Mouse (Mus musculus) forebrain, embryonic 14.5 days (tissue): Measurements from ENCODE around the gene Sema3b. TPM values are rescaled to one million over a fixed set of nuclear protein-coding genes. Genes with fewer than 3 reads are reported as not detected.

ENCODE experiments used
- ATAC-seq: fragments of 200-750 bp; cut with Nextera tagmentation; 2 replicates; pipeline ENCODE4 v1.8.0; 2017; ENCODE audit warnings: mild to moderate bottlenecking, moderate library complexity
- DNase-seq: peaks from one replicate; pipeline ENCODE4 v3.0.0-alpha.2; 2015; ENCODE audit warnings: low spot score
- H3K27ac ChIP-seq: fragments of 300-500 bp; sonication (generic); 2 replicates; pipeline ENCODE4 v1.5.1; 2014; ENCODE audit warnings: low read depth, mild to moderate bottlenecking, control low read depth, low read length, moderate library complexity
- H3K27me3 ChIP-seq: fragments of 300-500 bp; sonication (generic); replicated peaks from 2 replicates; pipeline ENCODE4 v1.6.1; 2014; ENCODE audit warnings: low read length, control low read depth, mixed read lengths; ENCODE audit not compliant: control insufficient read depth, insufficient read depth
- H3K36me3 ChIP-seq: fragments of 300-500 bp; sonication (generic); 2 replicates; pipeline ENCODE4 v1.6.1; 2014; ENCODE audit warnings: low read length, control low read depth; ENCODE audit not compliant: control insufficient read depth, insufficient read depth
- H3K4me1 ChIP-seq: fragments of 300-500 bp; sonication (generic); 2 replicates; pipeline ENCODE4 v1.6.1; 2014; ENCODE audit warnings: antibody characterized with exemption, low read length, control low read depth; ENCODE audit not compliant: control insufficient read depth, insufficient read depth
- H3K4me2 ChIP-seq: fragments of 300-500 bp; sonication (generic); 2 replicates; pipeline ENCODE4 v1.6.1; 2014; ENCODE audit warnings: mild to moderate bottlenecking, control low read depth, low read length
- H3K4me3 ChIP-seq: fragments of 300-500 bp; sonication (generic); 2 replicates; pipeline ENCODE4 v1.5.1; 2014; ENCODE audit warnings: low read depth, low read length, control low read depth
- H3K9ac ChIP-seq: fragments of 300-500 bp; sonication (generic); 2 replicates; pipeline ENCODE4 v1.6.1; 2014; ENCODE audit warnings: mild to moderate bottlenecking, low read length, control low read depth, moderate library complexity
- H3K9me3 ChIP-seq: fragments of 300-500 bp; sonication (generic); replicated peaks from 2 replicates; pipeline ENCODE4 v1.6.1; 2016; ENCODE audit warnings: low read length, control low read depth, mixed read lengths; ENCODE audit not compliant: control insufficient read depth
- WGBS: fragments of 180-500 bp; shearing (Covaris S2); extraction: QIAGEN DNeasy Blood & Tissue Kit; methylation state at CpG from one replicate; pipeline ENCODE4 v1.1.7; 2014; 5-methylcytosine and 5-hydroxymethylcytosine counted together
- polyA plus RNA-seq: library from polyadenylated mRNA; unstranded; fragments of >200 nt; fragmentation: Nextera tagmentation; extraction: Ambion mirVana; gene quantifications from 2 replicates; pipeline ENCODE4 v1.2.1, GENCODE M21; 2014

The Sema3b gene
- polyA plus RNA-seq, 1 experiment from 2014 or later = 0.85 TPM

DNA sequence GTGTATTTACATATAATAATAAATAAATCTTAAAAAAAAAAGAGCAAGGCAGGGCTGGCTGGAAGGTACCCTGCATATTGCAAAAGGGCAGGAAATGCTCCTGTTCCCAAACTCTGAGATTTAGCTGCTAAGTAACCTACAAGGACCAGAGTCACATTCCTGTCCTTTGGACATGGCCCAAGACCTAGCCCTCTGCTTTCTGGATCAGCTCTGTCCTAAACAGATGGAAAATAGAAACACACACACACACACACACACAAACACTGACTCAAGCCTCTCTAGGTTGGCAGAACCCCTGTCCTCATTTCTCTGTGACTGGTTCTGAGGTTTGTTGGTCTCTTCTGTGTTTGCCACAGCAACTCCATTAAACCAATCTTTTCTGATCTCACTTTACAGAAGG is 11.9 kb upstream of the Sema3b start:
- Histone ChIP-seq H3K27me3 (no peaks in the 10 kb centered on the region), H3K4me1 (peaks cover 4% of the 10 kb centered on the region), H3K9ac (no peak overlapping the region), H3K4me2 (no peak overlapping the region), H3K27ac (no peak overlapping the region), H3K36me3 (peaks cover 72% of the 10 kb centered on the region), H3K9me3 (no peaks in the 10 kb centered on the region), H3K4me3 (no peak overlapping the region)
- no peak for ATAC-seq
- no peak for DNase-seq

DNA sequence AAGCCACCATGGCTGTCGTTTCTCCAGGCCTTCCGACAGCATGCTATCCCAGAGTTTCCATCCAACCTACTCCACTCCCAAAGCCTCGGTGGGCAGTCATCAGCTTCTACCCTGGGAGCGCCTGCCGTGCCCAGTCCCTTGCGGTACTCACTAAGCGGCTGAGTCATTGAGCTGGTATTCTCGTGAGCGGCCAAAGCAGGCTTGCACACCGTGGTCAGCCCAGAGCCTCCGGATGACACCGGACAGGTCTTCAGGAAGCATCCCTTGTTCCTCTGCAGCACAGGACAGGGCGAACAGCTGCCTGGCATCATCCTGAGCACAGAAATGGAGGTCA is 10.5 kb upstream of the Sema3b start:
- Histone ChIP-seq H3K9me3 (no peaks in the 10 kb centered on the region), H3K27ac (0 out of 2 replicates have a peak overlapping the region, but pooled peaks have one; percentile 27), H3K4me1 (peaks cover 4% of the 10 kb centered on the region), H3K4me2 (no peak overlapping the region), H3K4me3 (no peak overlapping the region), H3K27me3 (no peaks in the 10 kb centered on the region), H3K9ac (no peak overlapping the region), H3K36me3 (peaks cover 79% of the 10 kb centered on the region)
- 78% methylated on average over 13 of the region's 13 CpGs for WGBS
- DNase-seq = no peak
- ATAC-seq = no peak

DNA sequence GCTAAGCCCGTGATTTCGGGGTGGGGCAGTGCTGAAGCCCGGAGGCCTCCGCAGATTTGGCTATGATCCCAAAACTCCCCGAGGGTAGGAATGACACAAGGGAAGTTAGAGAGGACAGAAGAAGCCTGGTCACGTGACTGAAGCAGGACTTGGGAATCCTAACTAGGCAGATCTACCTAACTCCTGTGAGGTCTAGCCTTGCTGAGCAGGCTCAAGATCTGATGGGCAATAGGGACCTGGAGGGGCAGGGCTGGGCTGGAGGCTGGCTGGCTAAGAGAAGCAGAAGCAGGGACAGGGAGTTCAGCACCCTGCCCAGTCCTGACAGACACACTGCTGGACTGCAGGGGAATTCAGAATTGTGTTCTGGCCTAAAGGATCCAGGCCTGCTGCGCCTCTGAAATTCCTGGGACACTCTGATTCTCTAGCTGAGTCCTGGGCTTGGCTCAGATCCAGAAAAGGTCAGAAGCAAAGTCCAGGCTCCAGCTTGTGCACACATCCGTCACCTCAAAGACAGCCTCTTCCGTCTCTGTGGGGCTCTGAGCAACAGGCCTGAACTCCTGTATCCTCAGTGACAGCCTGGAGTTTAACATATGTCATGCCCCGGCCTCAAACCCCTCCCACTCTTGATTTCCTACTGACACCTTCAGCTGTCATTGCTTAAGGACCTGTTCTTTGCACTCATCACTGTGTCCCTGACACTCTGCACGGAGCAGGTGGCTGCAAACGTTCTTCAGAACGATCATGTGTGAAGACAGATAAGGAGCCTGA is 9.9 kb upstream of the Sema3b start:
- Histone ChIP-seq H3K27me3 (no peaks in the 10 kb centered on the region), H3K27ac (0 out of 2 replicates have a peak overlapping the region, but pooled peaks have one; percentile 27), H3K4me2 (no peak overlapping the region), H3K4me1 (peaks cover 4% of the 10 kb centered on the region), H3K9me3 (no peaks in the 10 kb centered on the region), H3K36me3 (peaks cover 80% of the 10 kb centered on the region), H3K9ac (no peak overlapping the region), H3K4me3 (no peak overlapping the region)
- no peak for ATAC-seq
- peak; percentile 50 for DNase-seq
- 45% methylated on average over 13 of the region's 13 CpGs for WGBS

DNA sequence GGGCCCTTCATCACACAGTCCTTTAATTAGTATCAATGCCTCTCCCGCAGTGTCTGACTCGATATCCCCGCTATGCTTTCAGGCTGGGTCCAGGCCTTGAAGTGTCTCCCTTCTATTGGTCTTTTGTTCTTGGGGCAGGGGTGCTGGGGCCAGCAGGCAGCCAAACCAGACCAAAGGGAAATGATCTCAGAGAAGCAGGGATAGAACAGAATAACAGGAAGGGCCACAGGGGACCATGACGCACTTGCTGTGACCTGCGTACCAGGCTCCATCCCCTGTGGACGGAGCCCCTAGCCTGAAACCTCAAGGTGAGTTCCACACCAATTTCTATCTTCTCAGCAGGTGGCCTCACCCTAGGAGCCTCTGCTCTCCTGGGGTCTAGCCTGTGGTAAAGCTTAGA is 9.1 kb upstream of the Sema3b start:
- ATAC-seq (no peak), DNase-seq (no peak)
- H3K36me3 ChIP-seq = peaks cover 76% of the 10 kb centered on the region
- no peak overlapping the region for H3K4me2 ChIP-seq
- H3K27me3 ChIP-seq = no peaks in the 10 kb centered on the region
- no peak overlapping the region for H3K4me3 ChIP-seq
- H3K9ac ChIP-seq = no peak overlapping the region
- 0 out of 2 replicates have a peak overlapping the region, but pooled peaks have one; percentile 27 for H3K27ac ChIP-seq
- 82% methylated on average over 6 of the region's 6 CpGs for WGBS
- H3K4me1 ChIP-seq = peaks cover 5% of the 10 kb centered on the region
- H3K9me3 ChIP-seq = no peaks in the 10 kb centered on the region

DNA sequence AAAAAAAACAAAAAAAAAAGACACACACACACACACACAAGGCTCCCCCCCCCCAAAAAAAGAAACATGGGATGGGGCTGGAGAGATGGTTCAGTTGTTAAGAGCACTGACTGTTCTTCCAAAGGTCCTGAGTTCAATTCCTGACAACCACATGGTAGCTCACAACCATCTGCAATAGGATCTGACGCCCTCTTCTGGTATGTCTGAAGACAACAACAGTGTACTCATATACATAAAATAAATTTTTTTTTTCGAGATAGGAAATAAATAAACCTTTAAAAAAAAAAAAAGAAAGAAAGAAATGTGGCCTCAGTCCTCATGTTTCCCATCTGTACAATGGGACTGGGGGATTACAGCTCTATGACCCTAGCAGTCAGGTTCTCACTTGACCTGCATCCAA is 8.4 kb upstream of the Sema3b start:
- peaks cover 73% of the 10 kb centered on the region for H3K36me3 ChIP-seq
- no peak for ATAC-seq

DNA sequence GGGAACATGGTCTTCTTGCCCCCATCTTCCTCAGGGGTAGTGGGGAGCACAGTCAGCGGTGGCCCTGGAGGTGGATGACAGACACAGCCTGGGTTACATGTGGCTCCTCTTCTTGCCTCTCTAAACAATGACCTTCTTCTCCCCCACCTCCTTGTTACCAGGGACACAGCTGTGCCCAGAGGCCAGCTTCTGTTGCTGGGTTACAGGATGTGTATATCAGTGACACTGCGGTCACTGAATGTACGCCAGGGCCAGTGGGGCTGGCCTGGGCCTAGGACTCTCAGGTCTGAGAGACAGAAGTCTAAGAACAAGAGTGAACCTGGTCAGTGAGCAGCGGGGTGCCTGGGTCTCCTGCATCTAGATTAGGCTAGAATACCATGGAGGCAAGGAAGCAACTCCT is 6.0 kb upstream of the Sema3b start:
- DNase-seq (no peak), ATAC-seq (no peak)
- peaks cover 62% of the 10 kb centered on the region for H3K36me3 ChIP-seq
- no peak overlapping the region for H3K27ac ChIP-seq
- 90% methylated on average over 4 of the region's 4 CpGs for WGBS
- peaks cover 18% of the 10 kb centered on the region for H3K4me1 ChIP-seq
- no peaks in the 10 kb centered on the region for H3K9me3 ChIP-seq
- H3K27me3 ChIP-seq = no peaks in the 10 kb centered on the region
- H3K4me2 ChIP-seq = no peak overlapping the region
- no peak overlapping the region for H3K9ac ChIP-seq
- H3K4me3 ChIP-seq = no peak overlapping the region

More for the DNA sequence above, 8.4 kb upstream of the Sema3b start:
- no peak overlapping the region for H3K9ac ChIP-seq
- DNase-seq = no peak
- H3K27ac ChIP-seq = no peak overlapping the region
- no peak overlapping the region for H3K4me3 ChIP-seq
- no peak overlapping the region for H3K4me2 ChIP-seq
- H3K9me3 ChIP-seq = no peaks in the 10 kb centered on the region
- H3K27me3 ChIP-seq = no peaks in the 10 kb centered on the region
- peaks cover 6% of the 10 kb centered on the region for H3K4me1 ChIP-seq
- 91% methylated on average over 2 of the region's 2 CpGs for WGBS

DNA sequence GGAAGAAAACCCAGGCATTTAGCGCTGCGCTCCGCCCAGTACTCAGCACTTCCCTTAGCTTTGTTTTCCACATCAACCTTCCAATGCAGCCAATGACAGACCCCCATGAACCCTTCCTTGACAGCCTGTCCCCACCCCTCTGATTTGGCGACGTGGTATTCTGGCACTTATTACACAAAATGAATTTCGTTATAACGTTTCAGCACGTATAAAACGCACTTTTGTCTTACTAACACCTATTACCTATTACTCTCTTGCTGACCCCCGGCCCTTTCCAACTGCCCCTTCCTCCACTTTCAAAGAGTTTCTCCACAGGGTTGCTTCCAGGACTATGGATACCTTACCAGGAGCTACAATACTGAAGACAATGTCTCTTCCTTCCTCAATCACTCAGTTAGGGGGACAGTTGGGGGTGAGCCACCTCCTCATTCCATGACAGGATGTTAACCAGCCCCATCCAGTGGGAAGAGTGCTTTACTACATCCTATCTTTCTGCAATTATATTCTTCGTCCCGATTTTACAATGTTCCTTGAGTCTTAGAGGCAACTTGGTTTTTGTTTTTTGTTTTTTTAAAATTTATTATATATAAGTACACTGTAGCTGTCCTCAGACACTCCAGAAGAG is 4.0 kb upstream of the Sema3b start:
- peak overlapping the region; percentile 99 for H3K27ac ChIP-seq
- peak overlapping the region; percentile 82 for H3K9ac ChIP-seq
- peaks cover 42% of the 10 kb centered on the region for H3K36me3 ChIP-seq
- no peaks in the 10 kb centered on the region for H3K9me3 ChIP-seq
- peaks cover 17% of the 10 kb centered on the region for H3K4me1 ChIP-seq
- 10% methylated on average over 12 of the region's 12 CpGs for WGBS
- H3K4me3 ChIP-seq = peak overlapping the region; percentile 34
- ATAC-seq (peak; percentile 24), DNase-seq (peak; percentile 73)
- peak overlapping the region; percentile 72 for H3K4me2 ChIP-seq
- H3K27me3 ChIP-seq = no peaks in the 10 kb centered on the region

DNA sequence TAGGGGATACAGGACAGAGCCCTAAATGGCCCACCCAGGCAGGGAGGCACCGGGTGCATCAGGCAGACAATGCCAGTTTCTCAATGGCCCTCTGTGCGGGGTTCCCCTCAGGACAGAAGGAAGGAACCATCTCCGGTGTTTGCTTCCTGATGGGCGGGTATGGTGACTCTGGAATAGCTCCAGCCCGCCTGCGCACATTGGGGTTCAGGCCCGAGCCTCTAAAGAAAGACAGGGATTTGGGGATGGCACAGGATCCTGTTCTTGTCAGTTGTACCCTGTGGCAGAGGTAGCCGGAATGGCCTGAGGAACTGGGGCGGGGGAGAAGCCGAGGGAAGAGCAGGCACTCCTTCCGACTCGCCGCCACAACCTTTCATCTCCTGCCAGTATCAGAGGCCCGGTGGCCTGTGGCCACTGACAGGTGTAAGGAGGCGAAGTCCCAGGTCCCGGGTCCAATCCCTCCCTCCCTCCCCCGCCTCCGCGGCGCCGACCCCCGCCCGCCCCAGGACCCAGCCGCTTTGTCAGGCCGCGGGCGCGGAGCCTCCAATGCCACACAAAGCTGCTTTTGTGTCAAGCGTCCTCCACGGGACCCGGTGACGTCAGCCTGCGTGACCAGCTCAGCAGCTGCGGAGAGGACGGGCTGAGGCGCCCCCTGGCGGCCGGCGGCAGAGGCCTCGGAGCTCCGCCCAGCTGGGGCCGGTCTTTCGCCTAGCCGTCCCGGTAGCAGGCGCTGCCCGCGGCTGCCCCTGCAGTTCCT is 3.3 kb upstream of the Sema3b start:
- Histone ChIP-seq H3K27ac (peak overlapping the region; percentile 99), H3K9me3 (no peaks in the 10 kb centered on the region), H3K4me2 (peak overlapping the region; percentile 72), H3K27me3 (no peaks in the 10 kb centered on the region), H3K4me1 (peaks cover 17% of the 10 kb centered on the region), H3K36me3 (peaks cover 36% of the 10 kb centered on the region), H3K9ac (peak overlapping the region; percentile 82), H3K4me3 (peak overlapping the region; percentile 34)
- DNase-seq = peak; percentile 98
- under 1% methylated on average over 44 of the region's 48 CpGs for WGBS
- peak; percentile 96 for ATAC-seq
